Comparison of ENCODE assay signal across 7 mouse cellular contexts in genomic region chr13:63230955-63231701, GRCm38 (mm10).
DNase-seq lines count a peak whose midpoint lies in the region; ATAC-seq and TF ChIP-seq lines count a peak whose summit lies in the region.

No protein-coding gene starts in this region.

- H3K27me3 ChIP-seq in embryonic facial prominence, embryonic 14.5 days (replicated peaks; ENCODE audit: control insufficient read depth, insufficient read depth, low read length), result no peaks in the 10 kb centered on the region
- no peaks in the 10 kb centered on the region for H3K27me3 ChIP-seq in intestine, embryonic 16.5 days (replicated peaks; ENCODE audit: control insufficient read depth, insufficient read depth, low read length)
- H3K27me3 ChIP-seq in liver, postnatal 0 days (ENCODE audit: insufficient read depth, low read length), result no peaks in the 10 kb centered on the region

- peaks cover 16% of the 10 kb centered on the region for H3K4me1 ChIP-seq in embryonic facial prominence, embryonic 14.5 days (ENCODE audit: control insufficient read depth, insufficient read depth, low read length)
- H3K4me1 ChIP-seq in intestine, embryonic 16.5 days (ENCODE audit: control insufficient read depth, insufficient read depth, low read length), result peaks cover 27% of the 10 kb centered on the region
- H3K4me1 ChIP-seq in liver, postnatal 0 days (ENCODE audit: insufficient read depth), result peaks cover 10% of the 10 kb centered on the region; the same call in 1 of the 2 replicates

- no peak for TF ChIP-seq CTCF in liver, postnatal 0 days (IDR thresholded peaks at IDR 0.05; ENCODE audit: low read depth)

- peak; percentile 73; the same call in 1 of the 2 replicates for TF ChIP-seq EP300 in liver, postnatal 0 days (IDR thresholded peaks at IDR 0.05; ENCODE audit: low read depth)

- DNase-seq in kidney, adult 11 months, result peak; percentile 57
- no peak for DNase-seq in kidney, adult 18-20 months
- no peak for DNase-seq in embryonic facial prominence, embryonic 14.5 days (ENCODE audit: low spot score)
- no peak for DNase-seq in liver, postnatal 0 days
- DNase-seq in T-cell, adult 2 months (ENCODE audit: low spot score), result no peak
- no peak for DNase-seq in gastrocnemius, postnatal 14 days

- no peak overlapping the region for H3K9ac ChIP-seq in embryonic facial prominence, embryonic 14.5 days (ENCODE audit: low read depth, low read length)
- no peak overlapping the region for H3K9ac ChIP-seq in intestine, embryonic 16.5 days (ENCODE audit: low read depth, low read length)
- no peak overlapping the region for H3K9ac ChIP-seq in liver, postnatal 0 days (replicated peaks)

- peak overlapping the region; percentile 8 for H3K27ac ChIP-seq in embryonic facial prominence, embryonic 14.5 days (replicated peaks; ENCODE audit: low read depth, low read length)
- H3K27ac ChIP-seq in intestine, embryonic 16.5 days (ENCODE audit: low read length), result peak overlapping the region; percentile 87
- peak overlapping the region; percentile 88 for H3K27ac ChIP-seq in liver, postnatal 0 days (ENCODE audit: low read depth)

- WGBS in embryonic facial prominence, embryonic 14.5 days, result 67% methylated on average over 7 of the region's 7 CpGs
- 48% methylated on average over 7 of the region's 7 CpGs for WGBS in intestine, embryonic 16.5 days
- 57% methylated on average over 7 of the region's 7 CpGs for WGBS in liver, postnatal 0 days (ENCODE audit: insufficient replicate concordance)

- ATAC-seq in embryonic facial prominence, embryonic 14.5 days (ENCODE audit: low read depth), result no peak; the same call in 1 of the 2 replicates
- peak; percentile 66 for ATAC-seq in intestine, embryonic 16.5 days
- peak; percentile 86 for ATAC-seq in liver, postnatal 0 days

- H3K36me3 ChIP-seq in embryonic facial prominence, embryonic 14.5 days (ENCODE audit: control insufficient read depth, insufficient read depth, low read length), result no peaks in the 10 kb centered on the region
- H3K36me3 ChIP-seq in intestine, embryonic 16.5 days (ENCODE audit: control insufficient read depth, insufficient read depth, low read length), result no peaks in the 10 kb centered on the region
- H3K36me3 ChIP-seq in liver, postnatal 0 days (replicated peaks; ENCODE audit: insufficient read depth, low read length), result no peaks in the 10 kb centered on the region

- no peak overlapping the region for H3K4me3 ChIP-seq in embryonic facial prominence, embryonic 14.5 days (ENCODE audit: low read depth, low read length)
- no peak overlapping the region for H3K4me3 ChIP-seq in intestine, embryonic 16.5 days (ENCODE audit: low read length)
- H3K4me3 ChIP-seq in liver, postnatal 0 days (ENCODE audit: low read depth, low read length), result no peak overlapping the region

- intact Hi-C loops in gastrocnemius, postnatal 14 days (cut with DNase I; ENCODE audit: low total_unique reads), result no loop called here

- H3K4me2 ChIP-seq in embryonic facial prominence, embryonic 14.5 days (ENCODE audit: low read depth, low read length), result no peak overlapping the region
- no peak overlapping the region; the same call in 1 of the 2 replicates for H3K4me2 ChIP-seq in intestine, embryonic 16.5 days (ENCODE audit: low read depth, low read length)
- no peak overlapping the region for H3K4me2 ChIP-seq in liver, postnatal 0 days (ENCODE audit: low read depth, low read length)

- H3K9me3 ChIP-seq in embryonic facial prominence, embryonic 14.5 days (ENCODE audit: control insufficient read depth, low read length), result no peaks in the 10 kb centered on the region
- no peaks in the 10 kb centered on the region for H3K9me3 ChIP-seq in intestine, embryonic 16.5 days (ENCODE audit: control insufficient read depth, low read length)
- H3K9me3 ChIP-seq in liver, postnatal 0 days (ENCODE audit: low read length), result no peaks in the 10 kb centered on the region

Comparison
In these comparisons a context has a peak if more than half of its experiments do, and no peak if none do; other contexts are left out.
1. H3K27ac ChIP-seq: peak in every context shown above with its lines; median percentile 88 in liver, postnatal 0 days; 87 in intestine, embryonic 16.5 days; 8 in embryonic facial prominence, embryonic 14.5 days.